Mouse (Mus musculus): ENCODE data around the gene Sltm. TPM values are rescaled to one million over a fixed set of nuclear protein-coding genes. Genes with fewer than 3 reads are reported as not detected.
"Not testable (repeated sequence)": the region's sequence is repeated elsewhere in the genome, so short reads cannot be mapped to it uniquely, and the experiment has no call there.

Sltm gene
- 10 to 100 TPM; 11.6 to 16.1 (median 14.6) TPM for total RNA-seq (2022)

DNA sequence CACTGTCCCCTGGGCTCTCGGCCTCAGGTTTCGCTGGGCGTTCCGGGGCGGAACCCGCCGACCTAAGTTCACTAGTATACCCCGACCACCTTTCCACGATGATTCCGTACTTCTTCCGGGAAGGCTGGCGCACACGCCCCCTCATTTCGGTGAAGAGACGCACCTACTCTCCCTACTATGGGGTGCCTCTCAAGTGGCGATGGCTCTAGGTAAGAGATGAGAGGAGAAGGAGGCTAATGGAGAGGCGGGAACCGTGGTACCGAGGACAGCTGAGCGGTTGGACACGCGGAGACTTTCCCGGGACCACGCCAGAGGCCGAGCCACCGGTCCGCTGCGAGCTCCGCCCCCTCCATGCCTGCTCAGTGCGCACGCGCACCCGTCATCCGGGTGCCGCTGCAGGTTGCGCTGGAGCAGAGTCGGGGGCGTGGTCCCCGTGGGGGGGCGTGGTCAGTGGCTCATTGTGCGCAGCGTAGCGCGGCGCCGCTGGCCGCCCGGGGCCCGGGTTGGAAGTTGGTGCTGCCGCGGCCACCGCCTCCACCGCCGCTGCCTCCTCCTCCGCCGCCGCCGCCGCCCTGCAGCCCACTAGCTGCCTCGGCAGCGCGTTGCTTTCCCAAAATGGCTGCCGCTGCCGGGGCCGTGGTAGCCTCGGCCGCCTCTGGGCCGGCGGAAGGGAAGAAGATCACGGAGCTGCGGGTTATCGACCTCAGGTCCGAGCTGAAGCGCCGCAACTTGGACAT is at the start of gene Sltm:
Gene Sltm, plus strand, starts transcription at position 450 of the 737 bp plus-strand sequence.
- peak; percentile 99 for DNase-seq (ENCODE audit: low spot score in 2 of 2)

DNA sequence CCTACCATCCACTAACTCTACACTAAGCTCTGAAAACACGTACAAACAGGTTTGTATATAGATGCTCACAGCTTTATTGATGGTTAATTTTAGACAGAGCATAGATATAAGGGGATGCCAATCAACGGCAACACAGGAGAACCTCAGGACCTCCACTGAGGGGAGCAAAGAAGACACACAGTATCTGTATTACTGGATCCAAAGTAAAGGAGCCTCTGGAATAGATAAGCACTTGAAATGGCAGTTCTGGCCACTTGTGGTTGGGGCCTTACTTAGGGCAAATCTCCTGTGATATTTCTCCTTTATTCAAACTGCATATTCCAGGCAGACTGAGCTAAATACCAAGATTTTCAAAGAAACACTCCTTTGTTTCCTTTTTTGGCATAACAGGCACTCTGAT is 49.5 kb upstream of the Sltm start:
- no peak for DNase-seq (ENCODE audit: low spot score in 2 of 2)

- no peak for DNase-seq (ENCODE audit: low spot score in 2 of 2)
These were observed 45.6 kb upstream of the Sltm start for GRCm38 (mm10) chr9:70496990-70497389.

DNA sequence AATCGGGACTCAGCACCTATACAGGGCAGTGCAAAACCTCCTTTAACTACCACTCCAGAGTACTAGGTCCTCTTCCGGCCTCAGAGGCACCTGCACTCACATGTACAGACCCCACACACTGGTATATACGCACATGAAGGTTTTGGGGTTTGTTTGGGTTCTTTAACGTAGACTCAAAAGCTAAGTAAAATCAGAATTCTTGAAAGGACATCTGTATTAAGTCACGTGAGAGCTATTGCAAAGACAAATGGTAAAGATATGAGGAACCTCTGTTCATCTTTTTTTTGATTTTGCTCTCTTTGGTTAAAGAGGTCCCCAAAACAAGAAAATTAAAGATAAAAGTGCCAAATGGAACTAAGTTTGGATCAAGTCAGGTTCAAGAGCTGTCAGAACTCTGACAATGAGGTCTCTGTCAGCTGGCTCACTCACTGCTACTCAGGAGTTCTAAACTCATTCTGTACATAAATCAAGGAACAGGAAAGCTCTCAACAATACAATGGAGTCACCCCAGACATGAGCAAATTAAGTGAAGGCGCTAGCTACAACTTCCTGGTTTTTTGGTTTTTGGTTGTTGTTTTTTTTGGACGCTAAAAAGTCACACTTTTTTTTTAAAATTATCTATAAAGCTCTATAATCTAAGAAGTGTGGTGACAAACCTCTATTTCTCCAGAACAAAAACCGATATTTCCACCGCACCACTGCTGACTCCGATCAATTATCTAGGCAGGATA is 40.1 kb upstream of the Sltm start:
- DNase-seq (ENCODE audit: low spot score in 2 of 2) = no peak

DNA sequence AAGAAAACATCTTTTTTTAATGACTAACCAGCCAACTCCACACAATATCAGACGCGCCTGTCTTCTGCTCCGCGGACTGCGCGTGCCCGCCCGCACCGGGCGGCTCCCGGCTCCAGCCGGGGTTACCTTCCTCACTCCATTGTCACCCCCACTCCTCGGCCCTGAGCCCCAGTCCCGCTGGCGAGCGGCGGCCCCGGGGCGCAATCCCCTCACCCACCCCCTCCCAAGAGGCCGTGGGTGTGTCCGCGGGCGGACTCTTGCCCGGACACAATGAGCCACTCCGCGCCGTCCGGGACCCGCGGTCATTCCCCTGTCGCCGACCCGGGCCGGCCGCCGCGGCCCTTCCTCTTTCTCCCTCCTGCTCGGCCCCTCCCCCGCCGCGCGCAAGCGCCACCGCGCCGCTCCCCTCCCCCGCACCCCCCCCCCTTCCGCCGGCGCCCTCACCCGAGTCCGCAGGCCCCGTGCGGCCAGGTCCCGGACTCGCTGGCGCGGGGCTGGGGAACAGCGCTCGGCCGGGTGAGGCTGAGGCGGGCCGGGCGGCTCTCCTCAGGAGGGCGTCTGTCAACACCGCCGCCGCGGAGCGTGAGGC is 39.4 kb upstream of the Sltm start:
- no peak for DNase-seq (ENCODE audit: low spot score in 2 of 2)

DNA sequence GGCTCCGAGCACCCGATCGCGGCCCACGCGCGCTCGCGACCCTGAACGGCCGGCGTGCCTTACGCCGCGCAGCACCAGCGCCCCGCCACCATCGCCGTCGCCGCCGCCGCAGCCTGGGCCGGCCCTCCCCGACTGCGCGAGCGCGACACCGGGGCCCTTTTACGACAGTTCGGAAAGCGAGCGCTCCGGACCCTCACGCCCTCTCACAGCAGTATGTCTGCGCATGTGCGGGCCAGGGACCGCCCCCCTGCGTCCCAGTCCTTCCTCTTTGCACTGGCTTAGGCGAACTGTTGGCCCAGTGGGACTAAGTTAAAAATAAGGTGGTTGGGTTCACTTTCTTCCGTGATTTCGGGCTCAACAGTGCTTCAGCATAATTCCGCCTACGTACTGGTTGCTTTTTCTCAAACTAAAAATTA is 38.9 kb upstream of the Sltm start, which contains the start of gene Rnf111:
Gene Rnf111, minus strand, starts transcription at position 100 of the 416 bp plus-strand sequence.
- DNase-seq (ENCODE audit: low spot score in 2 of 2) = peak; percentile 96 to 98

- DNase-seq (ENCODE audit: low spot score in 2 of 2) = no peak
These were observed 36.4 kb upstream of the Sltm start for GRCm38 (mm10) chr9:70506186-70506585.

DNA sequence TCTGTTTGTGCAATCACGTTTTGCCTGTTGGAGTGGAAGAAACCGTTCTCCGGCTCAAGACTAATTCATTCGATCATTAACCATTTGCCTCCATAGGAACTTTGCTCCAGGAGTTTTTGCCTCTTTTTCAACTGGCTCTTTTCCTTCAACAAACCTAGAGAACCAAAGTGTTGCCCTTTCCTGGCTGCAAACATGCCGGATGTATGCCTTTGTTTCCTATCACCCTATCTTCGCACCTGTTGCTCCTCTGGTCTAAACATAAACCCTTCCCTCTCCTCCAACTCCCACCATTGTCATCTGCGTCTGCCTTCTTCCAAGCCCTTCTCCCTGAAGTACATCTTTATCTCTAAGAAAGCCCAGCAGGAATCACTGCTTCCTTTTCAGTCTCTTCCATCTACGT is 35.8 kb upstream of the Sltm start:
- DNase-seq (ENCODE audit: low spot score in 2 of 2) = no peak

DNA sequence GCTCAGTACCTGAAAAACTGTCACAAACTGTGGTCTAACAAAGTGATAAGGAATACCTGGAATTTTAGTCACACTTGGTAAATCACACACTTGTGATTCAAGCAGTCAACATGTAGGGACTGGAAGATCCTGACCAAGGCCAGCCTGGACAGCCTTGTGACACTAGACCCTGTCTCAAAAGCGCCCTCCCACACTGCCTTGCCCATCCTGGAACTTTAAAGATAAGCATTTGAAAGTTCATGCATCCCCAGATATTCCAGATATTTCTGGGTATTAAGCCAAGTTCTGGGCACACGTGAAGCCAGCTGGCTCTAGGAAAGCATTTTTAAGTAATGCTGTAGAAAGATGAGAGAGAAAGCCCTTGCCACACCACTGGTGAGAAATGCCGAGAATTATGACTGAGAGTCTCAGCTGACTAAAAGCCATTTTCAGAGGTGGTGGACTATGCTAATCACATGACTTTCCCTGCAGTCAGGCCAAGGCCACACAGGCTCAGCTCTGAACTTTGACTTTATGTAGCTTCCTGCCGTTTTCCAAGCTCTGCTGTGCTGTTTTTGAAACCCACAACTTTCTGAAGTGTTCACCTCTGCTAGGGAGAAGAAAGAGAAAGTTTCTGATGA is 32.5 kb upstream of the Sltm start:
- DNase-seq (ENCODE audit: low spot score in 2 of 2) = no peak

- DNase-seq (ENCODE audit: low spot score in 2 of 2) = no peak
These were observed 31.5 kb upstream of the Sltm start for GRCm38 (mm10) chr9:70510998-70511583.

DNA sequence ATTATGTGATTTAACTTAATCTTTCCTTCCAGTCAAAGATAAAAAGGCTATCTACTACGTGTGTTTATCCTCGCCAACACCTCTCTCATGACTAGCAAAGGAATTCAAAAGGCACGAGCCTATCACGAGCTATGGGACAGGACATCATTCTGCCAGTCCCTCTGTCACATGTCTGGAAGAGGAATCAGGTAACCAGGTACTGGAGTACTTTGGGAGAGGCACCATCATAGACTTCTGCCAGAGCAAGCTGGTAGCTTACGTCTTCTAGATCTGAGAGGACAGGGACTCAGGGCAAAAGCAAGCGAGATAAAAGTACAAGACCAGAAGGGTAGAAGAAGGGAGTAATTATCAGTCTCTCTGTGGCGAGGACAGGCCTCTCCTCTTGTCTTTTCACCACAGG is 30.9 kb upstream of the Sltm start:
- DNase-seq (ENCODE audit: low spot score in 2 of 2) = no peak

GRCm38 (mm10) chr9:70520651-70521050 is 21.9 kb upstream of the Sltm start:
- DNase-seq (ENCODE audit: low spot score in 2 of 2) = no peak

DNA sequence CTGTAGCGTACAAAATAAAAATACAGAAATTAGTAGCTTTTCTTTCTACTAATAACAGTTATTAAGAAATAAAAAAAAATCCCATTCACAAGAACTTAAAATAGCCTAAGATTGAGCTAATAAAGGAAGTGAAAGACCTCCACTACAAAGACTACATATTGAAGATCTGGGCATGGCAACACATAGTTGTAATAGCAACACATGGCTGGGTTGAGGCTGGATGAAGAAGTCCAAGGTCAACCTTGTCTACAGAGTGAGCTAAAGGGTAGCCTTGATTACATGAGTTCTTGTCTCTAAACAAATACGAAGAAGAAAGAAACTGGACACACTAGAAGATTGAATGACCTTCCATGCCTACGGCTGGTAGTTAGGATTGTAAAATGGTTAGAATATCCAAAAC is 18.7 kb upstream of the Sltm start:
- no peak for DNase-seq (ENCODE audit: low spot score in 2 of 2)

DNA sequence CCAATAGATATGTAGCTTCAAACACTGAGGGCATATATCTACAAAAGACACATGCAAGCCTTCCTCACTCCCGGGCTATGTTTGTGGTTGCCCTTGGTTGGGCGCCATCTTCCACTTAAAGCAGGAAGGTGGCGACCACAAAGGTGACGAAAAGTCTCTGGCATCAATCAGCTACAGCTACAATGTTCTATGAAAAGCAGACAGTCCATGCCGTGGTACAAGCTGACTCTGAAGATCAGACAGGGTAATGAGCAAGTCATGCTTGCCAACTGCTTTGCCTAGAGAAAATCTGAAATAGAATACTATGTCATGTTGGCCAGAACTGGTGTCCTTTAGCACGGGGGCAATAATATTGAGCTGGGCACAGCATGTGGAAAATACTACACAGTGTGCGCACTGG is 18.2 kb upstream of the Sltm start:
- peak; percentile 10 to 14 for DNase-seq (ENCODE audit: low spot score in 2 of 2)

DNA sequence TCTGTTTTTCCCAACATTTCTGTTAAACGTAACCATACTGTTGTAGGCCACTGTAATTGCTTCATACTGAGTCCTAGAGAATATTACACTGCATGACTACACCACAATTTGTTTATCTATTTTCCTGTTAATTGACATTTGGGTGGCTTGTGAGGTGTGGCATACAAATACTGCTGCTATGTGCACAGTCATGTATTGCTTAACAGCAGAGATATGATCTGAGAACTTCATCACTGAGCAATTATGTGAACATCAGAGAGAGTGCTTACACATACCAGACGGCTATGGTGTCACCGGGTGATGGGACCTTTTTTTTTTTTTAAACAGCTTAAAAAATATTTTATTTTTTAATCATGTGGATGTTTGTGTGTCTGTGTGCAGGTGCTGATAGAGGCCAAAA is 9.2 kb upstream of the Sltm start:
- no peak for DNase-seq (ENCODE audit: low spot score in 2 of 2)

DNA sequence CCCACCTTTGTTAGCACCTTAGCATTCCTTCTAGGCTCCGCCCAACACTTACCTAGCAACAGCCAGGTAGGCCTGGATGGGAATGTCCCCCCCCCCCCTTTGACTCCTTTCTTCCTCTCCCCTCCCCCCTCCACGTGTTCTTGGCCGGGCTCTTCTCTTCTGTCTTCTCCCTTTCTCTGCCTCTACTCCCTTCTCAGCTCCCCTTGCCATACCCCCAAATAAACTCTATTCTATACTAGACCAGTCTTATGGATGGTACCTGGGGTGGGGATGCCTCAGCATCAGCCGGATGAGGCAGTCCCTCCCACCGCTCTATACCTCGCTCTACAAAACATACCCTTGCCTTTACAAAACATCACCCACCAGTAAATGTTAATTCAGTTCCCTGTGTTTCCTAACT is 970 bp upstream of the Sltm start:
- no peak for DNase-seq (ENCODE audit: low spot score in 2 of 2)

DNA sequence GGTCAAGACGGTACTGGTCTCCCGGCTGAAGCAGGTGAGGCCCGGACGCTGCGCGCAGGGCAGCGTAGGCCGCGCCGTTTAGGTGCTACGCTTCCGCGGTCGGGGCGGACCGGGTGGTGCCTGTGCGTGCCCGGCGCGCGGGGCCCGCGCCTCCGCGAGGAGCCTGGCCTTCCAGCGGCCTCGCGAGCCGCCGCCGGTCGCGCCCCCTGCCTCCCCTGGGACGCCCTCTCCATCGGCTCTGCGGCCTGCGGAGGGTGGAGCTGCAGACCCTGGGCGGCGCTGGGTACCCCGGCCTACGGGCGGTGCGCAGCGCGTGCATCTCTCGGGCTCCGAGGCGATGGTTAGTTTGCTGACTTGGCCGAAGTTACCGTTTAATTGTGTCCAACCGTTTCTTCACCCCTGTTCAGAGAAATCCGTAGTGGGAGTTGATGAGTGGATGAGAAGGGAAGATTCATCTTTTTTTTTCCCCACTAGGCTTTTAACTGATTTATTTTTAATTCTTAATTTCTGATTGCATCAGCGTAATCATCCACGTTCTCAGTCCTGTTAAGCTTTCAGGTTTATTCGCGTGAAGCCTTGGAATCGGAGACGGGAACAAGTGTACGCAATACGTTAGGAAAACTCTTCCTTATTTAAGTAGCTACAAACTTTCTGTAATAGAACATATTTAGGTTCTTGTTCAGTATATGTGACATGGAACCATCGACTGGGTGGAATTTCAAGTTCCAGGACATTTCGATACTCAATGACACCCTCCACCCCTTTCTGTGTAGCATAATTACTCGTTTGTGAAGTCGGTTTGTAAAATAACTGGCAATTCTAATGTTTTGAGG is 710 bp downstream of the Sltm start:
- peak; percentile 14 to 37 for DNase-seq (ENCODE audit: low spot score in 2 of 2)

DNA sequence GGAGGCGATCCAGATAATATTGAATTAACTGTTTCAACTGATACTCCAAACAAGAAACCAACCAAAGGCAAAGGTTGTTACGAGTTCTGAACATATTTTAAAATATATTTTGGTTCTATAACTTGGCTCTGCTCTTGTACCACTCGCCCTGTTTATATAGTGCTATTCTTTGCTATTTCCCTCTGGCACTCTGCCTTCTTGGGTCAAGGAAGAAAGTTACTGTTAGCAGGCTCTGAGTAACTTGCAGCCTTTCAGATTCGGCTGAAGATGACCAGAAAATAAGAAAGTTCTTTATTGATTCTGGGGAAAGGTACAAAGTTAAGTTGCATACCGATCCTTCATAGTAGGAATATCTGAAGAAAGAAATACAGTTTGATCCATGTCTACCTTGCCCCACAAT is 1.4 kb downstream of the Sltm start:
- DNase-seq (ENCODE audit: low spot score in 2 of 2) = no peak

GRCm38 (mm10) chr9:70544831-70545230 is 2.3 kb downstream of the Sltm start:
- no peak for DNase-seq (ENCODE audit: low spot score in 2 of 2)

DNA sequence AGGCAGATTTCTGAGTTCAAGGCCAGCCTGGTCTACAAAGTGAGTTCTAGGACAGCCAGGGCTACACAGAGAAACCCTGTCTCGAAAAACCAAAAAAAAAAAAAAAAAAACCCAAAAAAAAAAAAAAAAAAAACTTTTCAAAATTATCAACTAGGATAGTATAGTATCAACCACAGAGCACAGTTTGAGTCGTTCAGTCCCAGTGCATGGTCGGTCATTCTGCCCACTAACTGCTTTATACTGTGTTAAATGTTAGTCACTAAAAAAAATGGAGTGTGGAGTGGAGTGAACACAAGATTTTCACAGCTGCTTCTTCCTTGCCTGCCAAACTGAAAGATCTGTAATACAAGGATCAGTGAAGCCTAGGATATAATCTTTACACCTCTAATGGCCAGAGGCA is 4.0 kb downstream of the Sltm start:
- DNase-seq (ENCODE audit: low spot score in 2 of 2) = not testable (repeated sequence)

DNA sequence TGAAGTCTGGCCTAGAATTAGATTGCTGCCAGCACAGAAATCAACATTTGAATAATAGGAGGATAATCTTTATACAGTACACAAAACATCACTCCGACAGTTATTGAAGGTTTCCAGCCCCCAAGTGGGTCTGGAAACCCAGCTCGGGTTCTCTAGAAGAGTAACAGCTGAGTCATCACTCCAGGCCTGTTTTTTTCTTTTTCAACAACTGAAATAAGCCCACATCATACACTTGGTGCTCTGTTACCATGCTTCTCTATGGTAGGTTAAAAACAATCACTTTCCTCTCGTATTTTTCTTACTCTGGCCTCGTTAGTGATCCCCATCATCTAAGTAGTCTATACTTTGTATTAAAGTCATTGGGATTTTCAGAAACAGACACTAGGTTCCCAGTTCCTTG is 5.8 kb downstream of the Sltm start:
- DNase-seq (ENCODE audit: low spot score in 2 of 2) = no peak
